Mouse (Mus musculus) MEL (cell line): ENCODE data around the gene Akt1s1.

Source experiments
- CHD1 ChIP-seq: IDR thresholded peaks from 2 replicates; pipeline ENCODE4 v1.6.1; 2012; ENCODE audit warnings: low read depth, mild to moderate bottlenecking, inconsistent platforms, low read length, improper control_type of control experiment
- CTCF ChIP-seq, 3 experiments: IDR thresholded peaks in 2 of 3; conservative IDR thresholded peaks in 1 of 3; 2 replicates each; pipeline ENCODE4 v1.5.1; 2011 to 2012; ENCODE audit warnings: low read length in 3 of 3, low read depth in 2 of 3, mild to moderate bottlenecking in 2 of 3, improper control_type of control experiment in 1 of 3, inconsistent platforms in 1 of 3, mixed read lengths in 1 of 3, moderate library complexity in 1 of 3; ENCODE audit not compliant: control insufficient read depth in 1 of 3, insufficient read depth in 1 of 3, poor library complexity in 1 of 3, severe bottlenecking in 1 of 3
- EP300 ChIP-seq, 2 experiments: IDR thresholded peaks; 2 replicates each; pipeline ENCODE4 v1.6.1; 2011; ENCODE audit warnings: improper control_type of control experiment in 2 of 2, low read length in 2 of 2, low read depth in 1 of 2, mild to moderate bottlenecking in 1 of 2
- MAFK ChIP-seq: IDR thresholded peaks from 2 replicates; pipeline ENCODE4 v1.6.1; 2011; ENCODE audit warnings: low read depth, mild to moderate bottlenecking, low read length, improper control_type of control experiment, borderline replicate concordance
- MAX ChIP-seq: IDR thresholded peaks from 2 replicates; pipeline ENCODE4 v1.6.1; 2011; ENCODE audit warnings: low read length, improper control_type of control experiment
- SMC3 ChIP-seq: IDR thresholded peaks from 2 replicates; pipeline ENCODE4 v1.6.1; 2011; ENCODE audit warnings: low read depth, low read length, improper control_type of control experiment
- UBTF ChIP-seq: IDR thresholded peaks from 2 replicates; pipeline ENCODE4 v1.6.1; 2012; ENCODE audit warnings: low read depth, mild to moderate bottlenecking, inconsistent platforms, low read length, improper control_type of control experiment, moderate library complexity, borderline replicate concordance; ENCODE audit not compliant: insufficient read depth

DNA sequence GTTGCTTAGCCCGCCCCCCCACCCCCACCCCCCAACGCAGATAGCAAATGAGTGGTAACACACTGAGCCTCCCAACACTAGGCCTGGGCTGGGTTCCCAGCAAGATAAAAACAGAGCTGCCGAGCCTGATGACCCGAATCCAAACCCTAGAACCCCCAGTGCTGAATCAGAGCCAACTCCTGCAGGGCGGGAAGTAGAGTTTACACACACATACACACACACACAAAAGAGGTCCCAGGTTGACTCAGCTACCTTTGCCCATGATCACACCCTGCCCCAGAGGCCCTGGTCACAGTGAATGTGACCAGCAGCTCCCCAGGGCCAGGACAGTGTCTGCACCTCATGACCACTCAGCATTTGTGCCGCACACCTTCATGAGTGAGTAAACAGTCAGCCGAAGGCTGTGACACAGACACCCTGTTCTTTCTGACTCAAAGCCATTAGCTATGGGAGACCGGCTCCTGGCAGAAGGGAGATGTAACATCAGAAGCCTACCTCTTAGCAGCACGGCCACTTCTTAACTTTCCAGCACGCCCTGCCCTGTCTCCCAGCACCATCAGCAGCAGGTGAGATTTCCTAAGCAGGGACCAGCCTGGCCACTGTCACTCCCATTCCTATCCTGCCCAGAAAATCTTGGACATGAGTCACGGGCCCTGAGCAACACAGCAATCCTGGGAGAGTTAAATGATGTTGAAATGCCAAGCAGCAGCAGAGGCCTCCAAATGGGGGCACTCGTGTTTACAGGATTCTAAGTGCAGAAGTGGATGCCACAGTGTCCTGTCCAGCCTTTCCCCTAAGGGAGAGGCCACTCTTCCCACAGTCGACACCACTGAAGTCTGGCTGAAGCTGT lies 39.7 kb downstream of the Akt1s1 start:
- no peak for TF ChIP-seq CTCF (IDR thresholded peaks at IDR 0.05 in 2 of 3, conservative IDR thresholded peaks at IDR 0.05 in 1 of 3; ENCODE audit: control insufficient read depth in 1 of 3, insufficient read depth in 1 of 3, low read depth in 2 of 3, low read length in 3 of 3, poor library complexity in 1 of 3, severe bottlenecking in 1 of 3)
- no peak for TF ChIP-seq CHD1
- no peak for TF ChIP-seq SMC3
- no peak for TF ChIP-seq MAFK
- TF ChIP-seq UBTF: no peak
- TF ChIP-seq EP300 (IDR thresholded peaks at IDR 0.05; ENCODE audit: low read depth in 1 of 2, low read length in 2 of 2): no peak
- TF ChIP-seq MAX: no peak
